Mouse (Mus musculus): ENCODE measurements around the gene Gstm7. TPM values are rescaled to one million over a fixed set of nuclear protein-coding genes. Genes with fewer than 3 reads are reported as not detected.
"Not testable (repeated sequence)": the region's sequence is repeated elsewhere in the genome, so short reads cannot be mapped to it uniquely, and the experiment has no call there.

Gene Gstm7
- polyA plus RNA-seq (2015; fragmentation: Nextera tagmentation; extraction: Ambion mirVana) = 83.5 and 89.2 TPM in 2 replicates

DNA sequence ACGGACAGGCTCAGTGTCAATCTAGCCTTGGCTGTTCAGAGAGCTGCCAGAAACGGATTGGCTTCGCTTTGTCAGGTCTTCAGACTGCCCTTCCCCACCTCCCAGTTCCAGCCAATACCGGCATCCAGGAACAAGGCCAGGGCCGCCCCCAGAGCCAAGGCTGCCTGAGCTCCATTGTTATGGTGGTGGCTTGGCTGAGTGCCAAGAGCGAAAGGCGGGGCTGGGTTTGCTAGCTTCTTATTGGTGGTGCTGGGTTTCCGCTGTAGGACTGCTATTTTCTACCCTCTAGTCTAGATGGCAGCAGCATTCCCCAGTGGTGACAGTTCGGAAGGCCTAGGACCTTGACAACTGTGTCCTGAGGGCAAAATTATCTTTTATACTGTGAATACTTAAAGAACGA is at the start of gene Gstm7:
Gene Gstm7 (minus strand): TSS at position 148 of the 400 bp plus-strand sequence.
- H3K36me3 ChIP-seq (ENCODE audit: poor library complexity, severe bottlenecking) = no peaks in the 10 kb centered on the region
- peaks cover 18% of the 10 kb centered on the region for H3K4me1 ChIP-seq
- peak within 1 kb of the TSS; percentile 83 for H3K27ac ChIP-seq
- H3K27me3 ChIP-seq = no peaks in the 10 kb centered on the region
- WGBS = 1% methylated on average over 10 of the region's 10 CpGs
- H3K4me3 ChIP-seq = peak within 1 kb of the TSS; percentile 34
- H3K4me2 ChIP-seq = peak within 1 kb of the TSS; percentile 59
- ATAC-seq = peak; percentile 98
- no peaks in the 10 kb centered on the region for H3K9me3 ChIP-seq (replicated peaks)
- H3K9ac ChIP-seq = peak within 1 kb of the TSS; percentile 55

DNA sequence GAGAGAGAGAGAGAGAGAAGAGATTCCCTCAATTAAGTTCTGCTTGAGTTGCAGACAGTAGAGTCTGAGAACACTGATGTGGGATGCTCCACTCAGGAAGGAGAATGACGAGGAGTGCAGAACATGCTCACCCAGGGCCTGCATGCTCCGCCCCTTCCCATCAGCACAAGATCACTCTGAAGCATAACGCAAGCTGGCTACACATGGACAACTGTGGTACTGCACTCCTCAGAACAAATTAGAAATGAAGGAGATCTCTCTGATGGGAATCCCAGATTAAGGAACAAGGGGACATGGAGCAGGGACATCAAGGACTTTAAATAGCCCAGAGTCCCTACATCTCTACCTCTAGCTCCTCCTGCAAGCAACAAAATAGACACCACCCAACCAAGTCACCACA is 49.6 kb upstream of the Gstm7 start:
- ATAC-seq = no peak
- Histone ChIP-seq H3K27me3 (no peaks in the 10 kb centered on the region), H3K4me1 (no peaks in the 10 kb centered on the region)

DNA sequence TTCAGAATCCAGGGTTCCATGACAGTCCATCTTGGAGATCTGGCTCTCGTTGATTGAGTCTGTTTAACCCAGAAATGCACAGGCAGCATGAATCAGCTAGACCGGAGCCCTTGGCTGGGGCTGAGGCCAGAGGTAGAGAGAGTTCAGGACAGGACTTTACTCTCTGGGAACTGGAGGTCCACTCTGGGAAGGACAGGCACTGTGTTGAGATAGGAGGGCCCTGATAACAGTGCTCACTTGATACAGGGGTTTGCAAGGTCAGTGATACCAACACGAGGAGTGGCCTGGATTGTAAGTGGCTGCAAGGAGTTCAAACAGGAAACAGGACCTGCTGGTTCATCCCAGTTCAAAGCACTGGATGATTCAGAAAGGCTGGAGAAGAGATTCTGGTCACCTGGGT is 46.1 kb upstream of the Gstm7 start:
- Histone ChIP-seq H3K27ac (no peak overlapping the region), H3K9me3 (replicated peaks) (no peaks in the 10 kb centered on the region), H3K4me1 (no peaks in the 10 kb centered on the region), H3K4me3 (no peak overlapping the region), H3K27me3 (no peaks in the 10 kb centered on the region), H3K4me2 (no peak overlapping the region), H3K9ac (no peak overlapping the region), H3K36me3 (ENCODE audit: poor library complexity, severe bottlenecking) (no peaks in the 10 kb centered on the region)
- 77% methylated on average over 3 of the region's 3 CpGs for WGBS
- no peak for ATAC-seq

More for the DNA sequence above, 49.6 kb upstream of the Gstm7 start:
- H3K36me3 ChIP-seq (ENCODE audit: poor library complexity, severe bottlenecking) = no peaks in the 10 kb centered on the region
- H3K27ac ChIP-seq = no peak overlapping the region
- no peak overlapping the region for H3K4me2 ChIP-seq
- no peak overlapping the region for H3K9ac ChIP-seq
- H3K4me3 ChIP-seq = no peak overlapping the region
- WGBS = 73% methylated on average over 3 of the region's 3 CpGs
- H3K9me3 ChIP-seq (replicated peaks) = no peaks in the 10 kb centered on the region

DNA sequence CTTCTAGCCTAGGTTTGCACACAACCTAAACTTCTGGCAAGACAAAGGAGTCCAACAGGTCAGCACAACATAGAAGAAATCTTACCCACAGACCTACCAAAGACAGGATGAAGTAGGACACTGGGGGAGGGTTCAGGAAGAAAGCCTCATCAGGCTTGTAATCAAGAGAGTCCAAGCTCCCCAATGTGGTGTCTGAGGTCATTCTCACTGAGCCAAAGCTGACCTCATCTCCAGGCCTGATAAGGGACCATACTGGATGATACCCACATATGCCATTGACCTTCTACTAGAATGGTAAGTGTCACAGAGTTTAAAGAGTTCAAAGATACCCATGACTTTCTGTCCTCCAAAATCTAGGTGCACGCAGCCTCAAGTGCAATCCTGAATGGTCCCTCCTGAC is 42.6 kb upstream of the Gstm7 start:
- 93% methylated on average over 1 of the region's 1 CpGs for WGBS
- Histone ChIP-seq H3K4me3 (no peak overlapping the region), H3K9me3 (replicated peaks) (no peaks in the 10 kb centered on the region), H3K4me1 (no peaks in the 10 kb centered on the region), H3K27ac (no peak overlapping the region), H3K4me2 (no peak overlapping the region), H3K9ac (no peak overlapping the region), H3K27me3 (no peaks in the 10 kb centered on the region), H3K36me3 (ENCODE audit: poor library complexity, severe bottlenecking) (no peaks in the 10 kb centered on the region)
- no peak for ATAC-seq

DNA sequence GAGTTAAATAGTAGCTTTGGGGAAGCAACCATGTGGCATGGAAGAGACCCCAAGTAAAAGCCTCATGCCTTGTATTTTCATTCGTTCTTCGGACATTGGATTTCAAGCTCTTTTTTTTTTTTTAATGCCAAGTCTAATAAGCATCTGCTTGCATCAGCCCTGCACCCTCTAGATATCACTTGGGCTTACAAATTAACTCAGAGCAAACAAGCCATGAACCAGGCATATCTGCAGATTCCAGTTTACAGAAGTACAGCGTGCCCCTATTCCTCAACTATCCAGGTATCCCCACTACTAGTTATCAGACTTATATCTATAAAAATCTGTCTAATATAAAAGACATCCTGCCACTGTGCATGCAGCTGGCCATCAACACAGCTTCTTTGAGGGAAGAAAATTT is 40.5 kb upstream of the Gstm7 start:
- Histone ChIP-seq H3K4me1 (no peaks in the 10 kb centered on the region), H3K27ac (no peak overlapping the region), H3K4me2 (no peak overlapping the region), H3K9me3 (replicated peaks) (no peaks in the 10 kb centered on the region), H3K36me3 (ENCODE audit: poor library complexity, severe bottlenecking) (no peaks in the 10 kb centered on the region), H3K27me3 (no peaks in the 10 kb centered on the region), H3K9ac (no peak overlapping the region), H3K4me3 (no peak overlapping the region)
- no peak for ATAC-seq
- WGBS = 93% methylated on average over 3 of the region's 3 CpGs

DNA sequence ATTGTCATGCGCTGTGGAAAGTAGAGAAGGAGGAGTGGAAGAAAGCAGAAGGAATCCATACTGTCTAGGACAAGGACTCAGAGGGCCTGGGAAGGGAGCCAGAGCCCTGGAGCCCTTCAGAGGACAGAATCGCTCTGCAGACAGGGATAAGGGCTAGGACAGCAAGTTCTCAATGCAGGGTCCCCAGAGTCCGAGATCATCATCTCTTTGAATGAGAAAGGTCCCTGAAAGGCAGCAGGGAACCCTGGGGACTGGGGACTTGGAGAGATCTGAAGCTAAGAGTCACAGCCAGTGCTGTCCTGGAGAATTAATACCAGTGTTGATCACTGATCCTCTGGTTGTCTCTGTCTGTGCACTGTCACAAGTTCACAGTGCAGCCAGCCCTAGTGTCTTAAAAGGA is 39.5 kb upstream of the Gstm7 start:
- not testable (repeated sequence) for H3K4me2 ChIP-seq; H3K27me3 ChIP-seq; ATAC-seq; H3K4me1 ChIP-seq; H3K9me3 ChIP-seq (replicated peaks); H3K27ac ChIP-seq; H3K9ac ChIP-seq; H3K4me3 ChIP-seq; H3K36me3 ChIP-seq (ENCODE audit: poor library complexity, severe bottlenecking)
- WGBS = 53% methylated on average over 3 of the region's 3 CpGs

DNA sequence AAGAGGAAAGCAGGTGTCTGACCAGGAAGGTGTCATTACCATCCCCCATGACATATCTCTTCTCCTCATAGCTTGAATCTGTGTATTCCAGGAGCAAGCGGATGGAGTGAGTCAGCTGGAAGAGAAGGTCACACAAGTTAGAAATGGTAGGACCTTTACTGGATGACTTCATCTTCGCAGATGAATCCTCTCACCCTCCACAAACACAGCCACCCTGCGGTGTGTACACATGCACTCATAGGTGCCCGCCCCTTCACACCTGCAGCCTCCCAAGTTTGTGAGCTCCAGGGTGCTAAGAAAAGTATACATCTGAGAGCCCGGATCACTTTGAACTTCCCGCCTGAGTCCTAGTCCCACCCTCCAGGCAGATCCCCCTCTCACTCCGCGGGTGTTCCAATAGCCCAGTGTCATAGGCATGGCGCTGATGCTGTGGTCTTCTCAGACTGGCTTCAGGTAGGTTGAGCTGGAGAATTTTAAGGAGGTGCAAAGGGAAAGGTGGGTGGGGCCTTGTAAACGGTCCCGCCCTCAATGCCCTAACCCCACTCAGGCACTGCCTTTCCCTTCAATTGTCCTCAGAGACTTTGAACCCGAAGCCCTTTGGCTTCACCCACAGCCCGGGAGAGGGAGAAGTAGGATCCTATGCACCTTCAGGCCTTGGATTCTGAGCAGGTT is 37.2 kb upstream of the Gstm7 start, which contains the start of gene Gstm3:
Gene Gstm3 (minus strand): TSS at position 560 of the 672 bp plus-strand sequence.
- H3K4me2 ChIP-seq = no peak within 1 kb of the TSS
- no peak within 1 kb of the TSS for H3K9ac ChIP-seq
- H3K27ac ChIP-seq = no peak within 1 kb of the TSS
- no peak for ATAC-seq
- no peaks in the 10 kb centered on the region for H3K36me3 ChIP-seq (ENCODE audit: poor library complexity, severe bottlenecking)
- no peak within 1 kb of the TSS for H3K4me3 ChIP-seq
- WGBS = 68% methylated on average over 13 of the region's 13 CpGs
- peaks cover 13% of the 10 kb centered on the region; the same call in 1 of the 2 replicates for H3K4me1 ChIP-seq
- H3K27me3 ChIP-seq = no peaks in the 10 kb centered on the region
- no peaks in the 10 kb centered on the region for H3K9me3 ChIP-seq (replicated peaks)

DNA sequence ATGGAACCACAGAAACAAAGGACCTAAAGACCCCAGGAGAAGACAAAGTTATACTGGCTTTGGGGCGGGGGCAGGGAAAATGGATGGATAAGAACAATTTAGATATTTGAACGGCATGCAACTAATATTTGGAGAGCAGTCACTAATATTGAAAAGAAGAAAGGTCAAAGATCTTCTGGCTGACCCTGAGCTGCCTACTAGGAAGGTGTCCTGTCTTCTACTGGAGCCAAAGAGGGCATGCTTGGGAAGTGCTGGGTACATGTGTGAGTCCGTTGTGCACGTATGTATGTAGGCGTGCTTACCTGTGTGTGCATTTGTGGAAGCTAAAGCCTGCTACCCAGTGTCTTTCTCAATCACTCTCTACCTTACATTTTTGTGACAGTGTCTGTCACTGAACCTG is 35.0 kb upstream of the Gstm7 start:
- WGBS = 95% methylated on average over 5 of the region's 5 CpGs
- H3K4me2 ChIP-seq = no peak overlapping the region
- H3K4me1 ChIP-seq = peaks cover 13% of the 10 kb centered on the region; the same call in 1 of the 2 replicates
- ATAC-seq = no peak
- H3K4me3 ChIP-seq = no peak overlapping the region
- H3K36me3 ChIP-seq (ENCODE audit: poor library complexity, severe bottlenecking) = no peaks in the 10 kb centered on the region
- no peak overlapping the region for H3K27ac ChIP-seq
- no peak overlapping the region for H3K9ac ChIP-seq
- H3K27me3 ChIP-seq = no peaks in the 10 kb centered on the region
- H3K9me3 ChIP-seq (replicated peaks) = no peaks in the 10 kb centered on the region

DNA sequence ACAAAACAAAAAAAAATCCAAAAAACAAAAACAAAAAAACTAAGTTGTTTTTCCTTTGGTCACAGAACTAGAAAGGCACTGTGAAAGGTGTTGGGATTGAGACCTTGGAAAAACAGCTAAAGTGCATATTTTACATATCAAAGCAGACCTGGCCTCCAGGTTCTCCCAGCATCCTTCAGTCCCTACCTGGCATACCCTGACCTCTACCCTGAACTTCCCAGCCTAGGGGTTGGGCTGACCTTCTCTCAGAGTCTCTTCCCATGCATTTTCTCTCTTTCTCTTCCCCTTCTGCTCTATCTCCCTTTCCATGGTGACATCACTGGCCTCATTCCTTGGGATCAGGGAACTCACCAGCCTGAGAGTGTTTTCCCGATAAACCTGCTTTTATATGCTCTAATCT is 34.0 kb upstream of the Gstm7 start:
- WGBS = 72% methylated on average over 1 of the region's 1 CpGs
- Histone ChIP-seq H3K9me3 (replicated peaks) (no peaks in the 10 kb centered on the region), H3K4me2 (no peak overlapping the region), H3K9ac (no peak overlapping the region), H3K36me3 (ENCODE audit: poor library complexity, severe bottlenecking) (no peaks in the 10 kb centered on the region), H3K27me3 (no peaks in the 10 kb centered on the region), H3K4me1 (peaks cover 13% of the 10 kb centered on the region; the same call in 1 of the 2 replicates), H3K4me3 (no peak overlapping the region), H3K27ac (no peak overlapping the region)
- no peak for ATAC-seq

DNA sequence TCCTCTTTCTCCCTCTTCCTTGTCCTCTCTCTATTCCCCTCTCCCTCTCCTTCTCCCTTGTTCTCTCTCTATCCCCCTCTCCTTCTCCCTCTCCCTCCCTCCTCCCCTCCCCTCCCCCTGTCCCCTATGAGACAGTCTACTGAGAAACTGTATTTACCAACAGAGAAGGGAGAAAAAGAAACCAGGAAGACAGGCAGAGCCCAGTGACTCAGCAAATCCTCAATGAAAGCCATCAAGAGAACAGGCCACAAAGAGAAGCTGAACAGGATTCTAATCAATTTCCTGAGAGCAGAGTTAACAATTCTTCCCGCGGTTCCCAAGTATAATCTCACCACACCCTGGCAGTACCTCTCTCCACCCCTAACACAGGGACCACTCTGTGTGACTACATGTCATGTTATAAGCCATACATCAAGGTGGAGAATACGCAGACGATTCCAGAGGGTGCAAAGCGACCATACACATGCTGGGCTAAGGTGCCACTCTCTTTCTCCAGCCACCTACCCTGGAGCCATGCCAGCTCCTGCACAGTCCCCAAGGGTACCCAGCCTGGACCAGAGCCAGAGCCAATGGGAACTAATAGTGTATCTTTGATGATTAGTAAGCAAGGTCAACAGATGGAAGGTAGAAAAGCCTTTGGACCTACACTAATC is 33.2 kb upstream of the Gstm7 start:
- Histone ChIP-seq H3K27me3 (no peaks in the 10 kb centered on the region), H3K4me1 (peaks cover 13% of the 10 kb centered on the region; the same call in 1 of the 2 replicates), H3K4me2 (no peak overlapping the region), H3K36me3 (ENCODE audit: poor library complexity, severe bottlenecking) (no peaks in the 10 kb centered on the region), H3K9ac (no peak overlapping the region), H3K9me3 (replicated peaks) (no peaks in the 10 kb centered on the region), H3K27ac (no peak overlapping the region), H3K4me3 (no peak overlapping the region)
- ATAC-seq = no peak
- WGBS = 62% methylated on average over 5 of the region's 5 CpGs

DNA sequence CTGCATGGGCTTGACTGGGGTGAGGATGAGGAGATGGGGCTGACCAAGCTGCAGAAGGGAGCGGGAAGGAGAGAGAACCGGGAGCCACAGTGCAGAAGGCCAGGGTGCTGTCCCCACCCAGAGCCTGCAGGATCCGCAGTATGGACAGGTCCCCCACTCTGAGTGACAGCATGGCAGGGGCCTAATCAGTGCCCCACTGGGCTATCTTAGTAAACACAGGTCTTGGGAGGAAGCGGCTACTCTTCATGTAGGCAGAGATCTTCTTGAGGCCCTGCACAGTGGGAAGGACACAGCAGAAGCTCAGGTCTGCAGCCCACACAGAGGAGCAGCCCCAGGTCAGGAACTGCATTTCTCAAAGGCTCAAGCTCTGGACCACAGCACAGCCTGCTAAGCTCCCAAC is 32.4 kb upstream of the Gstm7 start:
- Histone ChIP-seq H3K27me3 (no peaks in the 10 kb centered on the region), H3K9me3 (replicated peaks) (no peaks in the 10 kb centered on the region), H3K27ac (no peak overlapping the region), H3K9ac (no peak overlapping the region), H3K36me3 (ENCODE audit: poor library complexity, severe bottlenecking) (no peaks in the 10 kb centered on the region), H3K4me1 (peaks cover 13% of the 10 kb centered on the region; the same call in 1 of the 2 replicates), H3K4me2 (no peak overlapping the region), H3K4me3 (no peak overlapping the region)
- 81% methylated on average over 4 of the region's 4 CpGs for WGBS
- ATAC-seq = no peak

DNA sequence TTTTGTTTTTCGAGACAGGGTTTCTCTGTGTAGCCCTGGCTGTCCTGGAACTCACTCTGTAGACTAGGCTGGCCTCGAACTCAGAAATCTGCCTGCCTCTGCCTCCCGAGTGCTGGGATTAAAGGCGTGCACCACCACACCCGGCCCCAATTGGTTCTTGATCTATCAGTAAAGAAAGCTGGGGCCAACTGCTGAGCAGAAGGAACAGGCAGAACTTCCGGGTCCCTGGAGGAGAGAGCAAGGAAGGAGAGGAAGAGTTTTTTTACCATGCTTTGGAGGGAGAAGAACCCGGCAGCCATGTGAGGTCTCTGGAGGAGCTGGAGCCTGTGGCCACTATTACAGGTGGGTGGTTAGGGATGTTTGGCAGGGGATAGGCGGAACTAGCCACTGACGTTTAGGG is 23.6 kb upstream of the Gstm7 start:
- H3K4me3 ChIP-seq; H3K4me2 ChIP-seq; H3K9me3 ChIP-seq (replicated peaks); H3K4me1 ChIP-seq; H3K36me3 ChIP-seq (ENCODE audit: poor library complexity, severe bottlenecking); H3K27me3 ChIP-seq; H3K9ac ChIP-seq; H3K27ac ChIP-seq; ATAC-seq: not testable (repeated sequence)
- 90% methylated on average over 9 of the region's 9 CpGs for WGBS

Measured in forebrain, embryonic 13.5 days (tissue).